Mouse (Mus musculus): ENCODE measurements around the gene Lama2. TPM values are rescaled to one million over a fixed set of nuclear protein-coding genes. Genes with fewer than 3 reads are reported as not detected.

The Lama2 gene
- total and polyA plus RNA-seq, 2 experiments from 2014 or later = 5.6 to 18.2 TPM

DNA sequence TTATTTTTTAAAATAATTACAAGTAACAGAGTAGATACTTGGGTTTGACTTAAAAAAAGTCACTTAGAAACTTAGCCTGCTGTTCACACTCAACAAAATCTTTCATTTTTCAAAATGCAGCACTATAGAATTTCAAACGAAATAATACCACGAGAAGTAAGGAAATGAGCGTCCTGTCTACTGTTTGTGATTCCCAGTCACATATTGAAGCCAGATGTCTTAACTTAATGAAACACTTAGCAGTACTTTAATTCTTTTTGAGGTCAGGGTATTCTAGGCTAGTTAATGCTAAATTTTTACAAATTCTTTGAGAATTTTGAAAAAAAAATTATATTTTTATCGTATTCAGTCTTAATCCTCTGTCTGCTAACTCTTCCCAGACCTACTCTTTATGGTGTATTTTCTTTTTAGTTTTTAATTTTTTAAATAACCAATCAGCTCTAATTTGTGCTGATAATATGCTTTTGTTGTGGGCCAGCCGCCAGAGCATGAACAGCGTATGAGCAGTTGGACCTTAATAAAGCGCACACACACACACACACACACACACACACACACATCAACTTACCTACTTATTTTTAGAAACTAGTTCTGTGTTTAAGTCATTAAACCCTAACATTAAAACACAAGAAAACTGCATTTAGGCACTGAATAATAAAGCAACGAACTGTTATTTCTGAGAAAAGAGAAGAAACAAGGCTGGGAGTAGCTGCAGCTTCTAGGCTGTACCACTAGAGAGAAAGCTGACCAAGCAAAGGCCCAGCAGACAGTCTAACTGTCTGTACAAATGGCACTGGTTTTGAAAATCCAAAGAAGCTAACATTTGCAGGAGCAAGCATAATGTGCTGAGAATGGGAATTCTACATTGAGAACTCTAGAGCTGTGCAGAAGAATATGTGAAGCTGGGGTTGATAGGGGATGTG is 425.3 kb downstream of the Lama2 start:
- Histone ChIP-seq H3K4me2 (ENCODE audit: low read depth, low read length) (no peak overlapping the region), H3K9me3 (ENCODE audit: low read length) (no peaks in the 10 kb centered on the region), H3K9ac (replicated peaks; ENCODE audit: low read length) (no peak overlapping the region), H3K27me3 (ENCODE audit: insufficient read depth, low read length) (no peaks in the 10 kb centered on the region), H3K4me3 (ENCODE audit: low read length) (no peak overlapping the region), H3K27ac (no peak overlapping the region), H3K36me3 (ENCODE audit: insufficient read depth, low read length) (no peaks in the 10 kb centered on the region), H3K4me1 (ENCODE audit: insufficient read depth, low read length) (no peaks in the 10 kb centered on the region)
- no peak for TF ChIP-seq CTCF (IDR thresholded peaks at IDR 0.05; ENCODE audit: low read depth)
- ATAC-seq (no peak), DNase-seq (ENCODE audit: low spot score) (no peak)
- 90% methylated on average over 8 of the region's 8 CpGs for WGBS

DNA sequence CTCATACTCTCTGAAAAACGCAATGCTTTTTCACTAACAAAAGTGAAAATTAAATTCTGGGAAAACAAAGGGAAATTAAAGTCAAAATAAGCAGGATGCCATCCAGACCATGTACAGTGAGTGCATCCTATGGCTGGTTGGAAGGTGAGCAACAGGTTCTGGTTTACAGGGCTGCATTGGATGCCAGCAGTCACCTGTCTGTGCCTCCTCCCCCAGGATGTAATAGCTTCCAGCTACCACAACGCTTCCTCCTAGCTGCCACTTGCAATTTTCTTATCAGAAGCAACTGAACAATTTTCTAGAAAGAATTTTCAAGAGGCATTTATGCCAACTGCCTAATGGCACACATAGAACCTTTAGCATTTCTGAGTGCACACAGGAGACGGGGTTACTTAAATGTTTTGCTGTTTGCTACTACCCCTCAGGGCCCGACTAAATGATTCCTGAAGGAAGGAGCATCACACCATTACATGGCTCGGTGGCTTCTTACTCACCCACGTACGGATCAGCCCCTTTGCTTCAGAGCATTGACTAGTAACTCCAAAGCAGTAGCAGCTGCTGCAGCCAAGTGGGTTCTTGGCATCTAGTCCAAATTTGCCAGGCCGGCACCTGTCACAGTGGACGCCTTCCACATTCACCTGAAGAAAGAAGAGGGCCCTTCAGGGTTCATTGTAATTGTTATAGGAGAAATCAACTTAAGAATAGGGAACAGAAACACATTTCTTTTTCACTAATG is 430.8 kb downstream of the Lama2 start:
- ATAC-seq = peak; percentile 55
- 73% methylated on average over 9 of the region's 9 CpGs for WGBS
- peak; percentile 31 for DNase-seq (ENCODE audit: low spot score)
- Histone ChIP-seq H3K9me3 (ENCODE audit: low read length) (no peaks in the 10 kb centered on the region), H3K27me3 (ENCODE audit: insufficient read depth, low read length) (no peaks in the 10 kb centered on the region), H3K36me3 (ENCODE audit: insufficient read depth, low read length) (no peaks in the 10 kb centered on the region), H3K4me1 (ENCODE audit: insufficient read depth, low read length) (no peaks in the 10 kb centered on the region), H3K4me3 (ENCODE audit: low read length) (no peak overlapping the region), H3K27ac (no peak overlapping the region), H3K9ac (replicated peaks; ENCODE audit: low read length) (no peak overlapping the region), H3K4me2 (ENCODE audit: low read depth, low read length) (no peak overlapping the region)
- no peak for TF ChIP-seq CTCF (IDR thresholded peaks at IDR 0.05; ENCODE audit: low read depth)

DNA sequence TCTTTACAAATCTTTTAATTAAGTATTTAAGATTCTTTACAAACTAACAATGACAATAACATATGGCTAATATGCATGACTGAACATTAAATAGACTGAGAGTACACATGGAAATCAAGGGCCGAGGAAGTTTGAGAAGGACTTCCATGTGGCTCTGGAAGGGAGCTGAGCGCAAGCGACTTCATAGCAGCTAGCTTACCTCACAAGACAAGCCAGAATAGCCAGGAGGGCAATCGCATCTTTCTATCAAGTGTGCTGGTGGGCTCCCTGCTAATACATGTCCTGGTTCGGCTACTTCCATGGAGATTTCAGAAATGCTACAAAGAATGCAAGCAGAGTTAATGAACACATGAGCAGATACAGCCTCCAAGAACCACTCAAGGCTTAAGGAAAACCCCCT is 435.4 kb downstream of the Lama2 start:
- 41% methylated on average over 5 of the region's 5 CpGs for WGBS

DNA sequence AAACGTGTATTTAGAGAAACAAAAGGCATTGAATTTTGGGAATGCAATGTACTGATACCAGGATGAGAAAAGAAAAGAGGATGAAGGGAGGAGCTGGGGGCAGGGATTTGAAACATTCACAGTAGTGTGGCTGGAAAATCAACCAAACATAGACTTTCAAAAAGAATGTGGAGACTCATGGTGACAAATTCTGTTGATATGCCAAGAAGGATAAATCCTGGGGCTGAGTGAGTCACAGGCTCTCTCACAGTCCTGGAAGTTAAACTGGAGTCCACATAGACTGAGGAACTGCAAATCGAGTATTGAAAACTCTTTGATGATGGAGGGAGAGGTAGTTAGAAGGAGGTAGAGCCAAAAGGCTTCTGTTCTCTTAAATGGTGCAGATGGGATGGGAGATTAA is 445.3 kb downstream of the Lama2 start:
- DNase-seq (ENCODE audit: low spot score) (no peak), ATAC-seq (no peak)
- Histone ChIP-seq H3K27me3 (ENCODE audit: insufficient read depth, low read length) (no peaks in the 10 kb centered on the region), H3K4me2 (ENCODE audit: low read depth, low read length) (no peak overlapping the region), H3K9me3 (ENCODE audit: low read length) (no peaks in the 10 kb centered on the region), H3K36me3 (ENCODE audit: insufficient read depth, low read length) (no peaks in the 10 kb centered on the region), H3K27ac (no peak overlapping the region), H3K9ac (replicated peaks; ENCODE audit: low read length) (no peak overlapping the region), H3K4me1 (ENCODE audit: insufficient read depth, low read length) (no peaks in the 10 kb centered on the region), H3K4me3 (ENCODE audit: low read length) (no peak overlapping the region)
- TF ChIP-seq CTCF (IDR thresholded peaks at IDR 0.05; ENCODE audit: low read depth) = no peak
- 74% methylated on average over 2 of the region's 2 CpGs for whole genome bisulfite sequencing

More for the DNA sequence above, 435.4 kb downstream of the Lama2 start:
- Histone ChIP-seq H3K36me3 (ENCODE audit: insufficient read depth, low read length) (no peaks in the 10 kb centered on the region), H3K9me3 (ENCODE audit: low read length) (no peaks in the 10 kb centered on the region), H3K27ac (no peak overlapping the region), H3K4me2 (ENCODE audit: low read depth, low read length) (no peak overlapping the region), H3K27me3 (ENCODE audit: insufficient read depth, low read length) (no peaks in the 10 kb centered on the region), H3K4me1 (ENCODE audit: insufficient read depth, low read length) (no peaks in the 10 kb centered on the region), H3K9ac (replicated peaks; ENCODE audit: low read length) (no peak overlapping the region), H3K4me3 (ENCODE audit: low read length) (no peak overlapping the region)
- ATAC-seq = no peak
- no peak for TF ChIP-seq CTCF (IDR thresholded peaks at IDR 0.05; ENCODE audit: low read depth)
- DNase-seq (ENCODE audit: low spot score) = no peak

DNA sequence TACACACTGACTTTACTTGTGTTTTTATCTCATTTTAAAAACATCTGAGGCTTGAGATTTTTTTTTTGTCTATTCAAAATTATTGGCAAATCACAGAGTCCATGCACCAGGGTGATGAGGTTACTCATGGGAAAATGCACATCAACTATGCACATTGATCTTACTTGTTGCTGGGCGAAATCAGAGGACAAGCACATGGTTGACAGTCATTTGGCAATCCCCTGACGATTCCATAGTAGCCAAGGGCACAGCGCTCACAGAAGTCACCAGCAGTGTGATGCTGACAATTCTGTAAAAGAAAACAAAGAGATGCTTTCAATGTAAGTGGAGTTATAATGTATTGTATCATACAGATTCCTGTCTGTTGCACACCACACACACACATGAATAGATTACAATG is 454.8 kb downstream of the Lama2 start:
- no peak overlapping the region for H3K4me3 ChIP-seq (ENCODE audit: low read length)
- ATAC-seq (peak; percentile 56; the same call in 1 of the 2 replicates), DNase-seq (ENCODE audit: low spot score) (no peak)
- no peak for TF ChIP-seq CTCF (IDR thresholded peaks at IDR 0.05; ENCODE audit: low read depth)
- 0 out of 2 replicates have a peak, but pooled peaks cover 5% of the 10 kb centered on the region for H3K4me1 ChIP-seq (ENCODE audit: insufficient read depth, low read length)
- no peaks in the 10 kb centered on the region for H3K27me3 ChIP-seq (ENCODE audit: insufficient read depth, low read length)
- H3K36me3 ChIP-seq (ENCODE audit: insufficient read depth, low read length) = no peaks in the 10 kb centered on the region
- WGBS = 48% methylated on average over 3 of the region's 3 CpGs
- no peak overlapping the region for H3K27ac ChIP-seq
- H3K4me2 ChIP-seq (ENCODE audit: low read depth, low read length) = no peak overlapping the region
- H3K9ac ChIP-seq (replicated peaks; ENCODE audit: low read length) = no peak overlapping the region
- H3K9me3 ChIP-seq (ENCODE audit: low read length) = no peaks in the 10 kb centered on the region

DNA sequence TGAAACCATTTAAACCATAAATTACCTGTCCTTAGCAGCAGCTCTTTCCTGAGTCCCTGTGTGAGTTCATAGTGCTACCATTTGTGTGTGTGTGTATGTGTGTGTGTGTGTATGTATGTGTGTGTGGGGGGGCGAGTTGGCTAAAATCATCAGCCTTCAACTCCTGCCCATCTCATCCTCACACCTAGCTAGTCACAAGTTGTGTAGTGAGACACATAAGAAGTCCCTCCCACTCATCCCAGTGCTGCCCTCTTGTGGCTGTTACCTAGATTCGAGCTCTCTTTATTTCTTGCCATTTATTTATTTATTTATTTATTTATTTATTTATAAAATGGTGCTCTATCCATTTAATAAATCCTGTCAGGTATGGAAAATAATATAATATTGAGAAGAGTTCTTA is 457.2 kb downstream of the Lama2 start:
- Histone ChIP-seq H3K4me3 (ENCODE audit: low read length) (no peak overlapping the region), H3K4me1 (ENCODE audit: insufficient read depth, low read length) (0 out of 2 replicates have a peak, but pooled peaks cover 5% of the 10 kb centered on the region), H3K27ac (no peak overlapping the region), H3K9ac (replicated peaks; ENCODE audit: low read length) (no peak overlapping the region), H3K36me3 (ENCODE audit: insufficient read depth, low read length) (no peaks in the 10 kb centered on the region), H3K9me3 (ENCODE audit: low read length) (no peaks in the 10 kb centered on the region), H3K4me2 (ENCODE audit: low read depth, low read length) (no peak overlapping the region), H3K27me3 (ENCODE audit: insufficient read depth, low read length) (no peaks in the 10 kb centered on the region)
- TF ChIP-seq CTCF (IDR thresholded peaks at IDR 0.05; ENCODE audit: low read depth) = no peak
- no peak for ATAC-seq
- WGBS = 90% methylated on average over 2 of the region's 2 CpGs
- no peak for DNase-seq (ENCODE audit: low spot score)
